Mouse (Mus musculus): ENCODE measurements at regions not wholly inside any gene's neighbourhood (a gene's known extent, or its start where the extent isn't known, plus 50 kb on each side); places are given as distances from the start of the nearest gene placed in this dataset.

GRCm38 (mm10) chr12:15651293-15651692 is 165.4 kb downstream of the Trib2 start:
- 79% methylated on average over 2 of the region's 2 CpGs for WGBS
- Histone ChIP-seq H3K27ac (no peak overlapping the region), H3K4me2 (no peak overlapping the region)

GRCm38 (mm10) chr12:15649906-15650305 is 166.8 kb downstream of the Trib2 start:
- Histone ChIP-seq H3K27me3 (replicated peaks) (no peaks in the 10 kb centered on the region), H3K36me3 (no peaks in the 10 kb centered on the region), H3K9ac (no peak overlapping the region), H3K27ac (no peak overlapping the region), H3K4me1 (0 out of 2 replicates have a peak, but pooled peaks cover 2% of the 10 kb centered on the region), H3K4me2 (no peak overlapping the region), H3K4me3 (replicated peaks) (no peak overlapping the region), H3K9me3 (no peaks in the 10 kb centered on the region)
- WGBS = 59% methylated on average over 4 of the region's 4 CpGs
- no peak for ATAC-seq (ENCODE audit: insufficient read depth, low FRiP score, low read depth)

More at GRCm38 (mm10) chr12:15651293-15651692, 165.4 kb downstream of the Trib2 start:
- ATAC-seq (ENCODE audit: insufficient read depth, low FRiP score, low read depth) = no peak
- no peak overlapping the region for H3K9ac ChIP-seq
- 0 out of 2 replicates have a peak, but pooled peaks cover 2% of the 10 kb centered on the region for H3K4me1 ChIP-seq
- H3K27me3 ChIP-seq (replicated peaks) = no peaks in the 10 kb centered on the region
- H3K4me3 ChIP-seq (replicated peaks) = no peak overlapping the region
- H3K9me3 ChIP-seq = no peaks in the 10 kb centered on the region
- H3K36me3 ChIP-seq = no peaks in the 10 kb centered on the region

- ATAC-seq (ENCODE audit: insufficient read depth, low FRiP score, low read depth) = no peak
- H3K4me3 ChIP-seq (replicated peaks) = no peak overlapping the region
- H3K36me3 ChIP-seq = no peaks in the 10 kb centered on the region
- H3K9me3 ChIP-seq = no peaks in the 10 kb centered on the region
- 91% methylated on average over 1 of the region's 1 CpGs for WGBS
- H3K9ac ChIP-seq = no peak overlapping the region
- H3K4me1 ChIP-seq = 0 out of 2 replicates have a peak, but pooled peaks cover 2% of the 10 kb centered on the region
- no peak overlapping the region for H3K4me2 ChIP-seq
- no peaks in the 10 kb centered on the region for H3K27me3 ChIP-seq (replicated peaks)
- no peak overlapping the region for H3K27ac ChIP-seq
Observed at GRCm38 (mm10) chr12:15649226-15649625, 167.5 kb downstream of the Trib2 start.

GRCm38 (mm10) chr12:15644074-15644672 is 172.5 kb downstream of the Trib2 start:
- Histone ChIP-seq H3K4me2 (no peak overlapping the region), H3K9ac (no peak overlapping the region), H3K27me3 (replicated peaks) (no peaks in the 10 kb centered on the region), H3K4me1 (no peaks in the 10 kb centered on the region), H3K9me3 (no peaks in the 10 kb centered on the region), H3K4me3 (replicated peaks) (no peak overlapping the region), H3K27ac (no peak overlapping the region), H3K36me3 (no peaks in the 10 kb centered on the region)
- WGBS = 58% methylated on average over 9 of the region's 9 CpGs
- no peak for ATAC-seq (ENCODE audit: insufficient read depth, low FRiP score, low read depth)

DNA sequence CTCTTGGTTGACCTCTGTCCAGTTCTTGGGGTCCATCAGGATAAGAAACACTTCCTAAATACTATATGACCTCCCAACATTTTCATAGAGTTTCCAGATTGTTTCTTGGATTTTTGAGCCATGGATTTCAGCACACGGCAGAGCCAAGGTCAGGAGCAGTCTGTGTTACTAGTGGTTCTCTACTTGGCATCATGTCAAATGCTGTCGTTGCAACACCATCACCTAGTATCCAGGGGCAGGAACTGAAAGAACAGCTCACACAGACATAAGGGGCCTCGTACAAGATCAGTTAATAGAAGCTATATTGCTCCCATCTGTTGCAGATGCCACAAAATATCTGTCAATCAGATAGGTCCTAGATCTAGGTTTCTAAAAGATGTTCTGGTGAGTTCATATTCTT is 173.1 kb downstream of the Trib2 start:
- no peak for ATAC-seq (ENCODE audit: insufficient read depth, low FRiP score, low read depth)
- Histone ChIP-seq H3K9me3 (no peaks in the 10 kb centered on the region), H3K4me2 (no peak overlapping the region), H3K4me3 (replicated peaks) (no peak overlapping the region), H3K36me3 (no peaks in the 10 kb centered on the region), H3K9ac (no peak overlapping the region), H3K4me1 (no peaks in the 10 kb centered on the region), H3K27me3 (replicated peaks) (no peaks in the 10 kb centered on the region), H3K27ac (no peak overlapping the region)
- 54% methylated on average over 3 of the region's 3 CpGs for WGBS

- no peak for ATAC-seq (ENCODE audit: insufficient read depth, low FRiP score, low read depth)
- Histone ChIP-seq H3K27ac (no peak overlapping the region), H3K4me1 (no peaks in the 10 kb centered on the region), H3K4me3 (replicated peaks) (no peak overlapping the region), H3K27me3 (replicated peaks) (no peaks in the 10 kb centered on the region), H3K9me3 (no peaks in the 10 kb centered on the region), H3K36me3 (no peaks in the 10 kb centered on the region), H3K9ac (no peak overlapping the region), H3K4me2 (no peak overlapping the region)
- WGBS = 41% methylated on average over 5 of the region's 5 CpGs
Observed at GRCm38 (mm10) chr12:15640320-15640719, 176.4 kb downstream of the Trib2 start.

GRCm38 (mm10) chr12:15629971-15630370 is 186.8 kb downstream of the Trib2 start:
- H3K4me1 ChIP-seq = no peaks in the 10 kb centered on the region
- no peaks in the 10 kb centered on the region for H3K36me3 ChIP-seq
- WGBS = 55% methylated on average over 3 of the region's 3 CpGs
- H3K27ac ChIP-seq = no peak overlapping the region
- no peak overlapping the region for H3K4me3 ChIP-seq (replicated peaks)
- no peak overlapping the region for H3K9ac ChIP-seq
- H3K4me2 ChIP-seq = no peak overlapping the region
- H3K27me3 ChIP-seq (replicated peaks) = no peaks in the 10 kb centered on the region
- ATAC-seq (ENCODE audit: insufficient read depth, low FRiP score, low read depth) = no peak
- no peaks in the 10 kb centered on the region for H3K9me3 ChIP-seq

GRCm38 (mm10) chr12:15619521-15619920 is 197.2 kb downstream of the Trib2 start:
- H3K9me3 ChIP-seq = no peaks in the 10 kb centered on the region
- ATAC-seq (ENCODE audit: insufficient read depth, low FRiP score, low read depth) = no peak
- H3K9ac ChIP-seq = no peak overlapping the region
- H3K4me3 ChIP-seq (replicated peaks) = no peak overlapping the region
- 74% methylated on average over 2 of the region's 2 CpGs for WGBS
- no peak overlapping the region for H3K27ac ChIP-seq
- H3K4me1 ChIP-seq = no peaks in the 10 kb centered on the region
- no peaks in the 10 kb centered on the region for H3K27me3 ChIP-seq (replicated peaks)
- no peaks in the 10 kb centered on the region for H3K36me3 ChIP-seq
- no peak overlapping the region for H3K4me2 ChIP-seq

- Histone ChIP-seq H3K9me3 (no peaks in the 10 kb centered on the region), H3K4me3 (replicated peaks) (no peak overlapping the region), H3K27me3 (replicated peaks) (no peaks in the 10 kb centered on the region), H3K36me3 (no peaks in the 10 kb centered on the region), H3K4me2 (no peak overlapping the region), H3K27ac (no peak overlapping the region), H3K9ac (no peak overlapping the region), H3K4me1 (no peaks in the 10 kb centered on the region)
- ATAC-seq (ENCODE audit: insufficient read depth, low FRiP score, low read depth) = peak; percentile 63; the same call in 1 of the 2 replicates
- 43% methylated on average over 1 of the region's 1 CpGs for WGBS
Observed at GRCm38 (mm10) chr12:15617312-15617711, 199.4 kb downstream of the Trib2 start.

DNA sequence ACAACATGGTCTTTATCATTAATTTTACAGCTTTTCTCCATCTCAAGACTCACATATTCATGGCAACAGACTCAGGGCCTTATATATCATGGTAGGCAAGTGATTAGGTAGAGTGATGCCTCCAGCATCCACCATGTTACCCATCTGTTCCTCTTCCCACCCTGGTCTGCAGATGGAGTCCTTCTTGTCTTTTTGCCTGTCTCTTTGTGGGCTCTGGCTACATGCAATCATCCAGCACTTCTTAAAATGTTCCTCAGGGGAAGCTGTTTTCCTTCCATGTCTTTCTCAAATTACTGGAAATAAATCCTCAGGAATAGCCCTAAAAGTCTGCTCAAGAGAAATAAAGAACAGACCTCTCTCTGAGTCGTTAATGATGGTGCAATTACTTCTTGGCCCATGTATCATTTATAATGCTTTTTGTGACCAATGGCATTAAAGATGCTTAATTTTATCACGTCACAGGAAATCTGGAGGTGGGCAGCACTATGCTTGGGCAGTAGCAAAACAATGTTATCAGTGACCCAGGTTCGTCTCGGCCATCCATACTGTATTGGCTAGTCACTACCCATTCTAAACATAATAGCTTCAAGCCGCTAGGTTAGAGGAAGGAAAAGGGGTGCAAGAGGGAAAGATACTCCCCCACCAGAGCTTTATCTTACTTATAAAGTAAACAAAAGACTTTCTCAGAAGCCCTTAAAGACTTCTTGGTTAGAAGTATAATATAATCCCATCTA is 204.7 kb downstream of the Trib2 start:
- Histone ChIP-seq H3K4me2 (no peak overlapping the region), H3K4me1 (no peaks in the 10 kb centered on the region), H3K36me3 (no peaks in the 10 kb centered on the region), H3K27me3 (replicated peaks) (no peaks in the 10 kb centered on the region), H3K9ac (no peak overlapping the region), H3K27ac (no peak overlapping the region), H3K9me3 (no peaks in the 10 kb centered on the region), H3K4me3 (replicated peaks) (no peak overlapping the region)
- WGBS = 48% methylated on average over 5 of the region's 5 CpGs
- no peak for ATAC-seq (ENCODE audit: insufficient read depth, low FRiP score, low read depth)

DNA sequence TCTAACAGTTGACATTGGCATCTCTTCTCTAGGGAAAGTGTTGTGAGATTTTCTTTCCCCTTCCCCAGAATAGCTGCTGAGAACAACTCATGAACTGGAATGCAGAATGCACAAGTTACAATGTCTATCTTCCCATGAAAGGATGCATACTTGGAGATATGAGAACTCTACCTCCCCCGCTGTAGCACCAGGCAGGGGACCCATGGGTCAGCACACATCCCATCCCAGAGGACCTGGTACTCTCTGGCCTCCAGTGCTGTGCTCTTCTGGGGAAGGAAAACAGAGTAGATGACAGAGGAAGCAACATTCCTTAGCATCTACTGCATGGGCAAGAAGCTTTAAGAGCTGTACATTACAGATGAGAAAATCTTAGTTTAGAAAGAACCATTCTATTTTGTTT is 209.6 kb downstream of the Trib2 start:
- Histone ChIP-seq H3K27ac (no peak overlapping the region), H3K4me3 (replicated peaks) (no peak overlapping the region), H3K9ac (no peak overlapping the region), H3K4me2 (no peak overlapping the region), H3K9me3 (no peaks in the 10 kb centered on the region), H3K36me3 (no peaks in the 10 kb centered on the region), H3K4me1 (no peaks in the 10 kb centered on the region), H3K27me3 (replicated peaks) (no peaks in the 10 kb centered on the region)
- WGBS = 89% methylated on average over 1 of the region's 1 CpGs
- no peak for ATAC-seq (ENCODE audit: insufficient read depth, low FRiP score, low read depth)

DNA sequence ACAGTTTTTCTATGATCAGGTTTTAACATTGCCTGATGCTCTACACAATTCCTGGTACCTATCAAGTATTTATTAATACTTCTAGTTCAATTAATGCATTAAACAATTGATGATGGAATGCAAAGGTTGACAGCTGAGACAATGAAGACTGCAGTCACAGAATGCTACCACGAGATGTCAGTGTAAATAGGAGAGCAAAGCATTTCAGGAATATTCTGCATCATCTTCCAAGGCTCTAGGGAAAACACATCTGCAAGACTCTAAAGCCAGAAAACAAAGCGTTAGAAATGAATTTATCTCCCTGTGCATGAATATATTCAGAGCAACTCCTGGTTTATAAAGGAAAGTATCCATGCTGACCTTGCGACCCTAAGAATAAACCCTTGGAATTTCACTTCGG is 210.6 kb downstream of the Trib2 start:
- Histone ChIP-seq H3K36me3 (no peaks in the 10 kb centered on the region), H3K4me2 (no peak overlapping the region), H3K4me1 (no peaks in the 10 kb centered on the region), H3K27ac (no peak overlapping the region), H3K4me3 (replicated peaks) (no peak overlapping the region), H3K27me3 (replicated peaks) (no peaks in the 10 kb centered on the region), H3K9ac (no peak overlapping the region), H3K9me3 (no peaks in the 10 kb centered on the region)
- WGBS = 50% methylated on average over 4 of the region's 4 CpGs
- no peak for ATAC-seq (ENCODE audit: insufficient read depth, low FRiP score, low read depth)
